9 mouse cellular contexts compared by ENCODE assay signal in genomic region chr9:44719632-44720357, GRCm38 (mm10). TPM values are rescaled to one million over a fixed set of nuclear protein-coding genes. Genes with fewer than 3 reads are reported as not detected.
DNase-seq lines count a peak whose midpoint lies in the region; ATAC-seq lines count a peak whose summit lies in the region.
"Had no signal": no experiment of that assay in that cellular context is flagged by ENCODE, and none has a peak within 500 bp of the region (broad histone marks: within the 10 kb centered on the region; RNA-seq: fewer than 3 reads in every experiment).

No protein-coding gene starts in this region.

- intact Hi-C loops in gastrocnemius, postnatal 14 days (cut with DNase I; ENCODE audit: low total_unique reads), result no loop called here

- no peak for DNase-seq in kidney, adult 9 months
- DNase-seq in hindbrain, embryonic 14.5 days (ENCODE audit: low spot score), result no peak
- no peak for DNase-seq in right cerebral cortex, adult 2 months (ENCODE audit: low spot score in 2 of 2)
- no peak for DNase-seq in c-Kit-positive CD71-positive TER-119-positive erythroid progenitor cells, embryonic 14.5 days (ENCODE audit: low spot score)
- no peak for DNase-seq in gastrocnemius, postnatal 14 days

- H3K9me3 ChIP-seq in kidney, embryonic 15.5 days (replicated peaks), result no peaks in the 10 kb centered on the region
- no peaks in the 10 kb centered on the region for H3K9me3 ChIP-seq in embryonic facial prominence, embryonic 12.5 days
- no peaks in the 10 kb centered on the region for H3K9me3 ChIP-seq in hindbrain, embryonic 14.5 days (ENCODE audit: control insufficient read depth, low read length)
- no peaks in the 10 kb centered on the region for H3K9me3 ChIP-seq in neural tube, embryonic 13.5 days

- H3K4me1 ChIP-seq in kidney, embryonic 15.5 days, result peaks cover 51% of the 10 kb centered on the region
- H3K4me1 ChIP-seq in embryonic facial prominence, embryonic 12.5 days, result peaks cover 26% of the 10 kb centered on the region
- H3K4me1 ChIP-seq in hindbrain, embryonic 14.5 days (replicated peaks; ENCODE audit: control insufficient read depth, insufficient read depth, low read length), result peaks cover 53% of the 10 kb centered on the region
- H3K4me1 ChIP-seq in neural tube, embryonic 13.5 days (replicated peaks), result peaks cover 70% of the 10 kb centered on the region

- H3K27me3 ChIP-seq in kidney, embryonic 15.5 days, result no peaks in the 10 kb centered on the region
- H3K27me3 ChIP-seq in embryonic facial prominence, embryonic 12.5 days, result no peaks in the 10 kb centered on the region
- H3K27me3 ChIP-seq in hindbrain, embryonic 14.5 days (ENCODE audit: control insufficient read depth, insufficient read depth, low read length), result no peaks in the 10 kb centered on the region
- no peaks in the 10 kb centered on the region for H3K27me3 ChIP-seq in neural tube, embryonic 13.5 days

- H3K27ac ChIP-seq in kidney, embryonic 15.5 days, result peak overlapping the region; percentile 64; the same call in 1 of the 2 replicates
- peak overlapping the region; percentile 55; the same call in 1 of the 2 replicates for H3K27ac ChIP-seq in embryonic facial prominence, embryonic 12.5 days
- 0 out of 2 replicates have a peak overlapping the region, but pooled peaks have one; percentile 32 for H3K27ac ChIP-seq in hindbrain, embryonic 14.5 days
- peak overlapping the region; percentile 82 for H3K27ac ChIP-seq in neural tube, embryonic 13.5 days (replicated peaks)
- H3K27ac ChIP-seq: liver, embryonic 14.5 days had no signal

- peaks cover 47% of the 10 kb centered on the region for H3K36me3 ChIP-seq in kidney, embryonic 15.5 days
- peaks cover 34% of the 10 kb centered on the region for H3K36me3 ChIP-seq in embryonic facial prominence, embryonic 12.5 days
- H3K36me3 ChIP-seq in hindbrain, embryonic 14.5 days (replicated peaks; ENCODE audit: control insufficient read depth, insufficient read depth), result peaks cover 29% of the 10 kb centered on the region
- peaks cover 32% of the 10 kb centered on the region for H3K36me3 ChIP-seq in neural tube, embryonic 13.5 days

- H3K9ac ChIP-seq in kidney, embryonic 15.5 days, result peak overlapping the region; percentile 72; the same call in 1 of the 2 replicates
- H3K9ac ChIP-seq in embryonic facial prominence, embryonic 12.5 days, result peak overlapping the region; percentile 69; the same call in 1 of the 2 replicates
- H3K9ac ChIP-seq in hindbrain, embryonic 14.5 days, result peak overlapping the region; percentile 87
- peak overlapping the region; percentile 92 for H3K9ac ChIP-seq in neural tube, embryonic 13.5 days
- H3K9ac ChIP-seq: liver, embryonic 14.5 days had no signal

- peak overlapping the region; percentile 71 for H3K4me3 ChIP-seq in kidney, embryonic 15.5 days (replicated peaks)
- H3K4me3 ChIP-seq in embryonic facial prominence, embryonic 12.5 days, result peak overlapping the region; percentile 57
- peak overlapping the region; percentile 73 for H3K4me3 ChIP-seq in hindbrain, embryonic 14.5 days (replicated peaks; ENCODE audit: low read length)
- H3K4me3 ChIP-seq in neural tube, embryonic 13.5 days, result peak overlapping the region; percentile 68

- peak overlapping the region; percentile 88 for H3K4me2 ChIP-seq in kidney, embryonic 15.5 days
- H3K4me2 ChIP-seq in embryonic facial prominence, embryonic 12.5 days (replicated peaks), result peak overlapping the region; percentile 65
- peak overlapping the region; percentile 93 for H3K4me2 ChIP-seq in hindbrain, embryonic 14.5 days (replicated peaks)
- peak overlapping the region; percentile 91 for H3K4me2 ChIP-seq in neural tube, embryonic 13.5 days

- 72% methylated on average over 8 of the region's 8 CpGs for WGBS in kidney, embryonic 15.5 days
- 80% methylated on average over 8 of the region's 8 CpGs for WGBS in embryonic facial prominence, embryonic 12.5 days
- 61% methylated on average over 8 of the region's 8 CpGs for WGBS in hindbrain, embryonic 14.5 days
- 67% methylated on average over 8 of the region's 8 CpGs for WGBS in neural tube, embryonic 13.5 days

- ATAC-seq in kidney, embryonic 15.5 days (replicated peaks; ENCODE audit: low FRiP score), result no peak
- no peak for ATAC-seq in embryonic facial prominence, embryonic 12.5 days (ENCODE audit: insufficient number of reproducible peaks, insufficient read depth, low FRiP score, low TSS enrichment)
- no peak; the same call in 1 of the 2 replicates for ATAC-seq in hindbrain, embryonic 14.5 days (ENCODE audit: low FRiP score)
- peak; percentile 29; the same call in 1 of the 2 replicates for ATAC-seq in neural tube, embryonic 13.5 days (ENCODE audit: low read depth)

RNA-seq across cellular contexts. Expression of gene Phldb1, which starts 15.2 kb away (rescaled TPM):
- 34.5 and 36.4 TPM in 2 replicates for polyA plus RNA-seq in kidney, embryonic 15.5 days (2015; fragmentation: Nextera tagmentation; extraction: Ambion mirVana)
- polyA plus RNA-seq in embryonic facial prominence, embryonic 12.5 days (2016; fragmentation: Nextera tagmentation; extraction: Ambion mirVana), result 57.1 and 60.7 TPM in 2 replicates
- 41.9 and 46.4 TPM in 2 replicates for polyA plus RNA-seq in hindbrain, embryonic 14.5 days (2014; fragmentation: Nextera tagmentation; extraction: Ambion mirVana)
- polyA plus RNA-seq in neural tube, embryonic 13.5 days (2015; fragmentation: Nextera tagmentation; extraction: Ambion mirVana), result 42.5 and 43.7 TPM in 2 replicates
- total RNA-seq in gastrocnemius, postnatal 14 days (2021), result 10 to 100 TPM; 43.8 to 47.6 TPM

RNA-seq across cellular contexts. Expression of gene Treh, which starts 46.8 kb away (rescaled TPM):
- polyA plus RNA-seq in kidney, embryonic 15.5 days (2015; fragmentation: Nextera tagmentation; extraction: Ambion mirVana), result 0.22 and 0.23 TPM in 2 replicates
- not detected in 2 replicates for polyA plus RNA-seq in embryonic facial prominence, embryonic 12.5 days (2016; fragmentation: Nextera tagmentation; extraction: Ambion mirVana)
- polyA plus RNA-seq in hindbrain, embryonic 14.5 days (2014; fragmentation: Nextera tagmentation; extraction: Ambion mirVana), result not detected in 2 replicates
- polyA plus RNA-seq in neural tube, embryonic 13.5 days (2015; fragmentation: Nextera tagmentation; extraction: Ambion mirVana), result not detected in 2 replicates
- total RNA-seq in gastrocnemius, postnatal 14 days (2021), result not detected
- polyA plus RNA-seq: liver, embryonic 14.5 days had no signal

RNA-seq across cellular contexts. Expression of gene Arcn1, which starts 47.9 kb away (rescaled TPM):
- polyA plus RNA-seq in kidney, embryonic 15.5 days (2015; fragmentation: Nextera tagmentation; extraction: Ambion mirVana), result 201 and 202 TPM in 2 replicates
- polyA plus RNA-seq in embryonic facial prominence, embryonic 12.5 days (2016; fragmentation: Nextera tagmentation; extraction: Ambion mirVana), result 193 and 197 TPM in 2 replicates
- 148 and 169 TPM in 2 replicates for polyA plus RNA-seq in hindbrain, embryonic 14.5 days (2014; fragmentation: Nextera tagmentation; extraction: Ambion mirVana)
- polyA plus RNA-seq in neural tube, embryonic 13.5 days (2015; fragmentation: Nextera tagmentation; extraction: Ambion mirVana), result 147 and 168 TPM in 2 replicates
- 10 to 100 TPM; 65.1 to 69.9 TPM for total RNA-seq in gastrocnemius, postnatal 14 days (2021)

RNA-seq across cellular contexts. Expression of gene Ift46, which starts 47.9 kb away (rescaled TPM):
- polyA plus RNA-seq in kidney, embryonic 15.5 days (2015; fragmentation: Nextera tagmentation; extraction: Ambion mirVana), result 99.3 and 105 TPM in 2 replicates
- 151 and 153 TPM in 2 replicates for polyA plus RNA-seq in embryonic facial prominence, embryonic 12.5 days (2016; fragmentation: Nextera tagmentation; extraction: Ambion mirVana)
- polyA plus RNA-seq in hindbrain, embryonic 14.5 days (2014; fragmentation: Nextera tagmentation; extraction: Ambion mirVana), result 141 and 158 TPM in 2 replicates
- 172 and 174 TPM in 2 replicates for polyA plus RNA-seq in neural tube, embryonic 13.5 days (2015; fragmentation: Nextera tagmentation; extraction: Ambion mirVana)
- 10 to 100 TPM; 29.2 to 38.8 TPM for total RNA-seq in gastrocnemius, postnatal 14 days (2021)

Comparison
In these comparisons a context has a peak if more than half of its experiments do, and no peak if none do; other contexts are left out.
1. H3K27ac ChIP-seq: peak in every context shown above with its lines; median percentile 82 in neural tube, embryonic 13.5 days; 64 in kidney, embryonic 15.5 days; 55 in embryonic facial prominence, embryonic 12.5 days; 32 in hindbrain, embryonic 14.5 days.